Mouse (Mus musculus) mature B cell (primary cell): ENCODE measurements around the gene Olfr968.

Experiments used
- in situ Hi-C: fragments of 300-500 bp; cut with MboI; formaldehyde crosslinking; loops from 2 replicates; pipeline ENCODE4 v1.14.3; 2019

Olfr968 gene

DNA sequence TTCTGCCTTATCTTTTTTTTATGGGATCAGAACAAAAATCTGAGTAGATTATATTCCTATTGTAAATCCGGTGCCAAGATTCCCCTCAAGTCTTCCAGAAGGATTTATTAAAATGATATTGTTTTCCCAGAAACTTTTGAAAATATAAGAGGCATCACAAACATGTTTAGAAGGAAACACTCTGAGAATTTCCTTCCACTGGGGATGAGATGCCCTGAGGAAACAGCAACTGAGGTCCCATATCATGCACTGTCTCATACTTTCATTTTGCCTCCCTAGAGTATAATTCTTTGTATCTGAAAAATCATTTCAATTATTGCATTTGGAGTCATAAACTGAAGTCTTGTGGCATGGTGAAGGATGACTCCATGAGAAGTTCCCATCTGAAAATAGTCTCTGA lies at the start of gene Olfr968:
Gene Olfr968 (minus strand): TSS at position 101 of the 400 bp plus-strand sequence.
- in situ Hi-C loops, result no loop called here

DNA sequence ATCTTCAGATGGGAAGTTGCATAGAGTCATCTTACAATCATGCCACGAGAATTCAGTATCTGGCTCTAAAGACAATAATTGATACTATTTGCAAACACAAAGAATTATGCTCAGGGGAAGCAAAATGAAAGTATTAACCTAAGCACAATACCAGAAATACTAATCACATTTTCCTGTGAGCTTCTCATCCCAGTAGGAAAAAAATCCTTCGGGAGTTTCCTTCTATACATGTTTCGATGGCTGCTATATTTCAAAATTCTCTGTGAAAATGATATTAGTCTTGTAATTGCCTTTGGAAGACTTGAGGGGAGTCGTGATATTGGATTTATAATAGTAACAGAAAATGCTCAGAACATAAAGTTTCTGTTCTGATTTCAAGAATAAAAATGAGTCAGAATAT lies 25.5 kb upstream of the Olfr968 start, which contains the start of gene Olfr970:
Gene Olfr970 (plus strand): TSS at position 301 of the 400 bp plus-strand sequence.
- in situ Hi-C loops, result no loop called here

DNA sequence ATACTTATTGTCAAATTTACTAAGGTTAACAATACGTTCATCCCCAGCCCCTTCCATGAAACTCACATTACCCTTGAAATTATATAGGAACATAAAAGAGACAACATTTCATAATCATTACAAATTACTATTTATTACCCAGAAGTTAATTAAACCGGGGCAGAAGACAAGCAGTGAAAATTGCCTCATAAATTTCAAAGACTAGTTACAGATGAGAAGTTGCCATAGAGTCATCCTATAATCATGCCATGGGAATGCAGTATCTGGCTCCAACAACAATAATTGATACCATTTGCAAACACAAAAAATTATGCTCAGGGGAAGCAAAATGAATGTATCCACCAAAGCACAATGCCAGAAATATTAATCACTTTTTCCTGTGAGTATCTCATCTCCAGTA lies 7.5 kb upstream of the Olfr968 start, which contains the start of gene Olfr969:
Gene Olfr969 (plus strand): TSS at position 388 of the 400 bp plus-strand sequence.
- in situ Hi-C loops, result no loop called here

DNA sequence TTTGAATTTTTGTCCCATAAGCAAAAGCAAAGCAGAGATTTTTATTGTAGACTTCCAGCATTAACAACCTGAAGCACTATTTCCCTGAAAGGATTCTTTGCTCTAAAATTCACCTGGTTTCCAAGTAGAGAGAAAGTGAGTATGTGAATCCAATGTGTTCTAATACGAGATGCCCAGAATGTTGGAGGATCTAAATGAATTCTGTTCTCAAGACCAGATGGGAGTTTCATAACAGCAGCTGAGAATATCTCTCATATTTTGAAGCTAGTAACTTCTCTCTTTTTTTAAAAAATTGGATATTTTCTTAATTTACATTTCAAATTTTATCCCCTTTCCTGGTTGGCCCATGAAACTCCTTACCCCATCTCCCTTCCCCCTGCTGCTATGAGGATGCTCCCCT lies 36.6 kb downstream of the Olfr968 start:
- in situ Hi-C loops, result no loop called here

DNA sequence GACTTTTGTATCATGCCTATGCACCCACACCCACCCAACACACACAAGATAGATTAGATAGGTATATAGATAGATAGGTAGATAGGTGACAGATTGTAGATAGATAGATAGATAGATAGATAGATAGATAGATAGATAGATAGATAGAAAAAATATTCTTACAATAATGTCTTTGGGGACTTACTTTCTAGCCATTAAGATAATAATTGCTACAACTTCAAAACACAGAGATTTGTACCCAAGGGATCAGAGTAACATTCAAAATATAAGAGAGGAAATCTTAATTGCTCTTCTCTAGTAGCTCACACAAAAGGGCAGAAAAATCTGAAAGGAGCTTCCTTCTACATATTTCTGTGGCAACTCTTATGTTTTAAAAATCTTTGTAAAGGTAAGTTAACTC lies 37.1 kb downstream of the Olfr968 start, which contains the start of gene Olfr967:
Gene Olfr967 (plus strand): TSS at position 301 of the 400 bp plus-strand sequence.
- in situ Hi-C loops, result no loop called here

DNA sequence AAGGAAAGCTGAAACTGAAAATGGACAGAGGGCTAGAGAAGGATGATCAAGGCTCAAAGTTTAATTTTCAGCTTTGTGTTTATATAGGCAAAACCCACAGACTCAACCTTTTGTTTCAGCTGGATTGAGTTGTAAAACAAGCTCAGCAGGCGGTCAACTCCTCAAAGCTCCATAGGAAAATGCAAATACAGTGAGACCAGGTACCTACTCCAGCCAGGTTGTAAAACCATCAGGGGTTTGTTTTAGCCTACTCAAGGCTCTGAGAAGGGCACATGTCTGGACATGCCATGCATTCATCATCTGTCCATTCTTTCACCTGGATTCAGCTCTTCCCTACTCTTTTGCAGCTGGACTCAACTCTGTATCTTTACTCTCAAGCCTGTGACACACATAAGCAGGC lies 42.3 kb downstream of the Olfr968 start:
- in situ Hi-C loops, result no loop called here

DNA sequence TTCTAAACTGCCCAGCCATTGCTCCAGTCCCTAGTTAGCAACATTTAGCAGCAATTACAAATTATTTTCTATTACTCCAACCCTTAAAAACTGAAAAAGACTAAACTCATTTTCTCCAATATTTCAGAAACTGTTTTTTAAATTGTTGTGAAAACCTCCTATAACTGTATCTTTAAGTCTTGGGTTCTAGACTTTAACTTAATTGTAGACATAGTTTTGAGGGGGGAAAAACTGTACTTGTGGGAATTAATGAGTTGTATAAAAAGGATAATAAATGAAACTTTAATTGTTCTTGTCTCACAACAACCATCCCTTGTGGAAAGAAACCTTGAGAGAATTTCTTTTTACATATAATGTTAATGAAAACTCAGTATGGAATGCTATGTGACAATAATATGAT lies 52.4 kb downstream of the Olfr968 start, which contains the start of gene Olfr150:
Gene Olfr150 (plus strand): TSS at position 301 of the 400 bp plus-strand sequence.
- in situ Hi-C loops, result no loop called here
